Mouse (Mus musculus) stomach, postnatal 0 days (tissue): ENCODE results near the gene Cep152.

ENCODE experiments used
- CTCF ChIP-seq: IDR thresholded peaks from 2 replicates; pipeline ENCODE4 v1.5.1; 2016; ENCODE audit warnings: antibody characterized with exemption, low read depth, mild to moderate bottlenecking, moderate library complexity
- EP300 ChIP-seq: optimal IDR thresholded peaks from 2 replicates; pipeline ENCODE3; 2016; ENCODE audit warnings: antibody characterized with exemption

- TF ChIP-seq CTCF (no peak), EP300 (no peak)
Measured at GRCm38 (mm10) chr2:125624127-125624685, 707 bp downstream of the Cep152 start.
